Mouse (Mus musculus) embryonic facial prominence, embryonic 11.5 days (tissue): ENCODE measurements at regions not wholly inside any gene's neighbourhood (a gene's known extent, or its start where the extent isn't known, plus 50 kb on each side); places are given as distances from the start of the nearest gene placed in this dataset.

Experiments
- ATAC-seq: fragments of 200-750 bp; cut with Nextera tagmentation; replicated peaks from 2 replicates; pipeline ENCODE4 v1.8.0; 2017; ENCODE audit warnings: low read depth; ENCODE audit not compliant: insufficient number of reproducible peaks, low FRiP score, low TSS enrichment
- DNase-seq: peaks from one replicate; pipeline ENCODE4 v3.0.0-alpha.2; 2015; ENCODE audit warnings: low spot score
- H3K27ac ChIP-seq: fragments of 300-500 bp; sonication (generic); replicated peaks from 2 replicates; pipeline ENCODE4 v1.5.1; 2014; ENCODE audit warnings: mild to moderate bottlenecking, low read depth, low read length, control low read depth
- H3K27me3 ChIP-seq: fragments of 300-500 bp; sonication (generic); 2 replicates; pipeline ENCODE4 v1.6.1; 2014; ENCODE audit warnings: mild to moderate bottlenecking, low read length, moderate library complexity, mixed read lengths; ENCODE audit not compliant: control insufficient read depth, insufficient read depth
- H3K36me3 ChIP-seq: fragments of 300-500 bp; sonication (generic); replicated peaks from 2 replicates; pipeline ENCODE4 v1.6.1; 2014; ENCODE audit warnings: low read depth, mild to moderate bottlenecking, low read length, moderate library complexity, mixed read lengths; ENCODE audit not compliant: control insufficient read depth, insufficient read depth
- H3K4me1 ChIP-seq: fragments of 300-500 bp; sonication (generic); 2 replicates; pipeline ENCODE4 v1.6.1; 2014; ENCODE audit warnings: low read length, mixed read lengths; ENCODE audit not compliant: control insufficient read depth, insufficient read depth
- H3K4me2 ChIP-seq: fragments of 300-500 bp; sonication (generic); 2 replicates; pipeline ENCODE4 v1.6.1; 2014; ENCODE audit warnings: low read depth, mild to moderate bottlenecking, control low read depth, low read length, moderate library complexity
- H3K4me3 ChIP-seq: fragments of 300-500 bp; sonication (generic); 2 replicates; pipeline ENCODE4 v1.5.1; 2014; ENCODE audit warnings: low read depth, low read length, control low read depth
- H3K9ac ChIP-seq: fragments of 300-500 bp; sonication (generic); replicated peaks from 2 replicates; pipeline ENCODE4 v1.6.1; 2014; ENCODE audit warnings: mild to moderate bottlenecking, control low read depth, low read length
- H3K9me3 ChIP-seq: fragments of 300-500 bp; sonication (generic); replicated peaks from 2 replicates; pipeline ENCODE4 v1.6.1; 2016; ENCODE audit warnings: mild to moderate bottlenecking, low read length, inconsistent platforms, mixed read lengths; ENCODE audit not compliant: control insufficient read depth
- whole genome bisulfite sequencing: fragments of 180-500 bp; shearing (Covaris S2); extraction: QIAGEN DNeasy Blood & Tissue Kit; methylation state at CpG from one replicate; pipeline ENCODE4 v1.1.7; 2014; 5-methylcytosine and 5-hydroxymethylcytosine counted together

DNA sequence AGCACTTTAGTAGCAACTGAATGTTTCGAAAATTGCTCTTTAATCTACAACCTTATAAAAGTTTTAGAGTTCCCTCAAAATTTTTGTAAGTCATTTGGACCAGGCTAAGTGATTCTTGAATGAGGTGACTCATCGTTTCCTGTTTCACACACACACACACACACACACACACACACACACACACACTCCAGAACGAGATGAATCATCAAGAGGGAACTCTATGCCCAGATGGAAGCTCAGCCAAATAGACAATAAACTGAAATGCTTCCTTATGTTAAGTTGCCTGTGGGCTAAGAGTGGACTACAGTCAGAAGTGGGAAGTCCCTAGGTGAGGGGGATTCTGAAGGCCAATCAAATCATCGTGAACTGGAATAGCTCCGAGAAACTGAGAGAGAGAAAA is 202.4 kb upstream of the Cxxc4 start:
- ATAC-seq = no peak
- H3K4me3 ChIP-seq = no peak overlapping the region
- 73% methylated on average over 5 of the region's 5 CpGs for WGBS

DNA sequence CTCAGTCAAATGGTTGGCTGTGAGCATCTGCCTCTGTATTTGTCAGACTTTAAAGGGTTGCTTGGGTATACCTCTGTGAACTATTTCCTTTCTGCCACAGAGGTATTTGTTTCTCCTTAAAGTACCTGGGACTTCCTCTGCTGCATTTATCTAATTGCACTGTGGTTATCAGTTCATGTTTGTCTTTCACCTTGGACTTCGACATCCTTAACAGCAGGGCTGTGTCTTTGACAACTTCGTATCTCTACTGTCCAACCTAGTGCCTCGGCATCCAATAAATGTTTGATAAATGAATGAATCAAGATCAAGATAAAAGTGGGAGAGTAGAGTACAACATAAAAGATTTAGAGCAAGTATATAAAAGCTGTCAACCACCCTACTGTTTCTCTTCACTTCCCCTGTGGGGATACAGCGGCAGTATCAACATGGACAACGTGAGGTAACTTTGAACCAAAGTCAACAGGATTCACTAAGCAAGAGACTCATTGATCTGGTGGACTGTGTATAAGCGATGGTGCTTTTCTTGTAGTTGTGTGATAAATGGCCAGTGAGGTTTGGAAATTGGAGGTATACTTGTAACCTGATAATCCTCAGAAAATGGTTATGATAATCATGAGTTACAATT is 199.9 kb upstream of the Cxxc4 start:
- Histone ChIP-seq H3K4me1 (no peaks in the 10 kb centered on the region), H3K36me3 (no peaks in the 10 kb centered on the region), H3K4me2 (no peak overlapping the region), H3K4me3 (no peak overlapping the region), H3K27me3 (no peaks in the 10 kb centered on the region), H3K9ac (no peak overlapping the region), H3K27ac (no peak overlapping the region), H3K9me3 (no peaks in the 10 kb centered on the region)
- no peak for DNase-seq
- no peak for ATAC-seq
- 91% methylated on average over 6 of the region's 6 CpGs for WGBS

More for the DNA sequence above, 202.4 kb upstream of the Cxxc4 start:
- Histone ChIP-seq H3K36me3 (no peaks in the 10 kb centered on the region), H3K4me2 (no peak overlapping the region), H3K4me1 (no peaks in the 10 kb centered on the region), H3K27ac (no peak overlapping the region), H3K27me3 (no peaks in the 10 kb centered on the region), H3K9me3 (no peaks in the 10 kb centered on the region), H3K9ac (no peak overlapping the region)
- no peak for DNase-seq

DNA sequence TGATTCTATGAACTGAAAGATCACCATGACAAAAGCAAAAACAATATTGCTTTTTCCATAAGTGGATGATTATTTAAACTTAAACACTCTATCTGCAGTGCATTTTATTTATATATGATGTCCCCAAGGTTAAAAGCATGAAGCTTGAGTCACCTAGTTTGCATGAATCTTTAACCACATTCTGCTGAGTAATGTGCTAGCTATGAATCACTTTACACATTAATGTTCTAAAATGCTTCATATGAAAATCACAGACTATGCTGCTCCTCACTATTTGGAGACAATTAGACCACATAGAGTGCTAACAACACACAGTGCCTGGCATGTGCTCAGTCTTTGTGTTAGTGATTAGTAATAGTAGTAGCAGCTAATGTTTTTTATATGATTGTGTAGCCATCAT is 185.6 kb upstream of the Cxxc4 start:
- Histone ChIP-seq H3K27ac (no peak overlapping the region), H3K4me1 (no peaks in the 10 kb centered on the region), H3K4me3 (no peak overlapping the region), H3K27me3 (no peaks in the 10 kb centered on the region), H3K9ac (no peak overlapping the region), H3K9me3 (no peaks in the 10 kb centered on the region), H3K36me3 (no peaks in the 10 kb centered on the region), H3K4me2 (no peak overlapping the region)
- ATAC-seq (no peak), DNase-seq (no peak)

DNA sequence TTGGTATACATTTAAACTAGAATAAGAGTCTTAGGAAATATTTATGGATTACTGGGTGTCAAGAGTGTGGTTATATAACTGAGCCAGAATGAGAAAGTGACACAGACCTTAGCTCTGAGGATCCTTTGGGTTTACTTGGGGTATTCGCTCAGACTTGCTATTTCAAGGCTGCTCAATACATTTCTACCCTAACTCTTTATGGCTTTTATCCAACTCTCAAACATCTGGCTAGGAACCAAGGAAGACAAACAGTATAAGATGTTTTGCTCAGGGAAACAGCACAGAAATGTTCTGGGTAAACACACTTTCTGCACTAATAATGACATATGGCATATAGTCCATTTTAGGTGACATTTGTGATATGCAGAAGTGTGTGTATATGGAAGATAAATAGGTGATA is 153.8 kb upstream of the Cxxc4 start:
- WGBS = 94% methylated on average over 1 of the region's 1 CpGs

DNA sequence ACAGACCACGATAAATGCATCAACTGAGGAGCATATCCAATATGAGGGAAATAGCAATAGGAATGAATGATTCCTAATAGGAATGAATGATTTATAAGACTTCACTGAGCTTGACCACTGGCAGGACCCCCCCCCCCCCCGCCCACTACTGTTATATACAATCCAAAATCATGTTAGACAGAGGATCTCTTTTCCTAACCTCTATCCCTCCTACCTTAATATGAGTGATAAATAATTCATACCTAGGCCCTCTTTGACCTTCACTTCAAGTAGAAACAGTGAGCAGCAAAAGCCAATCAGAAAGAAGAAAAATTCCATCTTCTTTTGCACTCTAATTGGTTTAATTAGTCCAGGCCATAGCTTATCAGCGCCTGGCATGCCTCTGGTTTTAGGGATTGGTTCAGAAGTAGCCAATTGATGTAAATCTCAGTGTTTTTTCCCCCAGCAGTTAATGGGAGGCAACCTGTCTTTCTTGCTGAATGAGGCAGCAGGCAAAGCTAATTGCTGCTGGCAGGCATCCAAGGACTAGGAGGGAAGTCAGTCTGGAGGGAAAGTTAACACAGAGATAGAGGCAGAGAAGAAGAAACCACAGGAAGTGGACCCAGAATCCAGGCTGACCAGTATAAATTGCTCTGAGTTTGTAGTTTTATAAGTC is 136.7 kb upstream of the Cxxc4 start:
- H3K4me3 ChIP-seq = no peak overlapping the region
- 54% methylated on average over 3 of the region's 3 CpGs for WGBS
- ATAC-seq (no peak), DNase-seq (peak; percentile 72)
- no peaks in the 10 kb centered on the region for H3K27me3 ChIP-seq
- no peaks in the 10 kb centered on the region for H3K4me1 ChIP-seq
- no peaks in the 10 kb centered on the region for H3K36me3 ChIP-seq
- H3K9ac ChIP-seq = no peak overlapping the region
- H3K27ac ChIP-seq = no peak overlapping the region
- H3K4me2 ChIP-seq = no peak overlapping the region
- no peaks in the 10 kb centered on the region for H3K9me3 ChIP-seq

More for the DNA sequence above, 153.8 kb upstream of the Cxxc4 start:
- H3K9ac ChIP-seq = no peak overlapping the region
- no peaks in the 10 kb centered on the region for H3K9me3 ChIP-seq
- H3K4me1 ChIP-seq = no peaks in the 10 kb centered on the region
- H3K4me2 ChIP-seq = no peak overlapping the region
- ATAC-seq = no peak
- no peaks in the 10 kb centered on the region for H3K36me3 ChIP-seq
- H3K27me3 ChIP-seq = no peaks in the 10 kb centered on the region
- no peak overlapping the region for H3K4me3 ChIP-seq
- H3K27ac ChIP-seq = no peak overlapping the region
- no peak for DNase-seq

DNA sequence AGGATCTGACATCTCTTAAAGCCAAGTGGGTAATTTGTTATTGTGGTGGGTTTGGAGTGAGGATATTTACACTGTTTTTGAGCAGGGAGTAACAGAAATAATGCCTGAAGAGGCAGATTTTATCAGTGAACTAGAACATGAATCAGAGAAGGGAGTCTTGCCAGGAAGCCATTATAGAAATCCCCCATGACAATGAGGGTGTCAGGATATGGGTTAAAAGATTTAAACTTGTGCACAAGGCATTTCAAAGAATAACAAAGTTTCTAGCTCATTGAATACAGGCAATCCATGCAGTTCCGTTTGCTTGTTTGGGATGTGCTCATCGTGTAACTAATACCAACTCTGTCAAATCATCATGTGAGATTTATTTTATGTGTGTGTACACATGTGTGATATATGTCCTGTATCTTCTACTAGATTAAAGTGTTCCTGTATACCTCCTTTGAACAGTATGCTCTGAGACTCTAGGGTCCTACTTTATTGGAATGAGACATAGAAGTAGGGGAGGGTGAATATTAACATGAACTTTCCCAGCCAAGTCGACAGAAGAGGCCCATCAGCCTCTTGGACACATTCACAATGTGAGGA is 134.0 kb upstream of the Cxxc4 start:
- Histone ChIP-seq H3K27me3 (no peaks in the 10 kb centered on the region), H3K4me1 (no peaks in the 10 kb centered on the region), H3K9ac (no peak overlapping the region), H3K4me3 (no peak overlapping the region), H3K9me3 (no peaks in the 10 kb centered on the region), H3K36me3 (no peaks in the 10 kb centered on the region), H3K27ac (no peak overlapping the region), H3K4me2 (no peak overlapping the region)
- DNase-seq (no peak), ATAC-seq (no peak)
- 70% methylated on average over 3 of the region's 3 CpGs for WGBS

DNA sequence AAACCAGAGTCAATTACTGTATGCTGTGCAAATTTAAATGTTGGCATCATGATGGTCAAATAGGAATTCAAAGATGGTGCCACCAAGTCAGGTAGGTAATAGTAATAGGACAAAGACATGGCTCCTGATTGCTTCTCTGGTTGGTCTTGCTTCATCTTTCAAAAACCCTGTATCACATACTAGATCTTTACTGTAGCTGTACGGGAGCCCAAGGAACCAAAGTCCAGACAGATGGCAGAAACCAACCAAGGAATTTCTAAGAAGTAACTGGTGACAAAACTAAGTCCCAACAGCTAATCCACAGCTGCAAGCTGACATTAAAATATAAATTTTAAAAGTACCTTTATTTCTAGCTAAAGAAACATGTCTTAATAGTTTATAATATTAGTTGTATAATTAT is 131.7 kb upstream of the Cxxc4 start:
- no peak for ATAC-seq
- no peaks in the 10 kb centered on the region for H3K36me3 ChIP-seq
- no peak for DNase-seq
- no peak overlapping the region for H3K27ac ChIP-seq
- 84% methylated on average over 1 of the region's 1 CpGs for WGBS
- H3K4me3 ChIP-seq = no peak overlapping the region
- H3K4me2 ChIP-seq = no peak overlapping the region
- H3K9me3 ChIP-seq = no peaks in the 10 kb centered on the region
- H3K4me1 ChIP-seq = no peaks in the 10 kb centered on the region
- H3K27me3 ChIP-seq = no peaks in the 10 kb centered on the region
- H3K9ac ChIP-seq = no peak overlapping the region

DNA sequence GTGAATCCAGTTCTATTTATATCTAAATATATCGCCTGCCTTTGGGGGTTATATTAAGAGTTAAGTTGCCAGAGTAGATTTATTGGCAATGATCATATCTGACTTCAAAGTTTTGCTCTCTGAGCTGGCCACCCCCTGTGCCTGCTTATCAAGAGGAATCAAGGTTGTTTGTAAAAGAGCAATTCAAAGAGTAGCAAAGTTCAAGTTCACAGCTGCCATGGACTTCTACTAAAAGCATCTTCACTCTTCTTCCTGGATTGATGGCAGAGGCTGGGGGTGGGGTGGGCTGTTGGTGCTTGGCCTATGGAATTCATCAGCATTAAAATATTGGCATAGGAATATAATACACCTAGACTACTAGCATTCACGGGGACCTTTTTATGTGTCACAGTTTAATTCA is 131.2 kb upstream of the Cxxc4 start:
- no peaks in the 10 kb centered on the region for H3K36me3 ChIP-seq
- H3K4me2 ChIP-seq = no peak overlapping the region
- ATAC-seq (no peak), DNase-seq (no peak)
- H3K27ac ChIP-seq = no peak overlapping the region
- H3K27me3 ChIP-seq = no peaks in the 10 kb centered on the region
- no peaks in the 10 kb centered on the region for H3K9me3 ChIP-seq
- H3K9ac ChIP-seq = no peak overlapping the region
- H3K4me3 ChIP-seq = no peak overlapping the region
- WGBS = 85% methylated on average over 2 of the region's 2 CpGs
- H3K4me1 ChIP-seq = no peaks in the 10 kb centered on the region
